9 mouse cellular contexts compared by ENCODE assay signal in the genomic region with DNA sequence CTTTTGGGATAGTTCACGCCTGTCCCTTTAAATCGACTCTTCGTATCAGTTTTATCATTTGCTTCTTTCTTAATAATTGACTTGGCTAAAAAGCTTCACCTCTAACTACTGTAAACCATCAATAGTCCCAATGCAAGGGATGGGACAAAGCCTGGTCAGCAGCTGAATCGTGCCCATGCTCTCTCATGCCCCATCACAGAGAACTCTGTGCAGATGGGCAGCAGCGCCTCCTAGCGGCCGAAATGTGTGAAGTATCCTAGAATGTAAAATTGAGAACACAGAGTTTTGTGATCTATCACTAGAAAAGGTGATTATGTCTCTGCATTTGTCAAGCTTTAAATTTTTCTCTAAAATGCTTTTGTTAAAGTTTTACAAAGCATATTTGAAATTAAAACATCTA.
DNase-seq lines count a peak whose midpoint lies in the region; ATAC-seq and TF ChIP-seq lines count a peak whose summit lies in the region.
"Had no signal": no experiment of that assay in that cellular context is flagged by ENCODE, and none has a peak within 500 bp of the region (broad histone marks: within the 10 kb centered on the region; RNA-seq: fewer than 3 reads in every experiment).

No protein-coding gene starts in this region.

- no peak for TF ChIP-seq POLR2A in ES-Bruce4 (IDR thresholded peaks at IDR 0.05; ENCODE audit: insufficient read depth, low read length)

- H3K36me3 ChIP-seq in ES-Bruce4 (ENCODE audit: control insufficient read depth, insufficient read depth, low read length, poor library complexity, severe bottlenecking), result no peaks in the 10 kb centered on the region
- H3K36me3 ChIP-seq in forebrain, embryonic 12.5 days (replicated peaks), result no peaks in the 10 kb centered on the region
- no peaks in the 10 kb centered on the region for H3K36me3 ChIP-seq in kidney, postnatal 0 days (ENCODE audit: insufficient read depth, low read length)
- no peaks in the 10 kb centered on the region for H3K36me3 ChIP-seq in liver, embryonic 14.5 days (replicated peaks; ENCODE audit: control insufficient read depth, insufficient read depth, low read depth)
- H3K36me3 ChIP-seq: stomach, embryonic 15.5 days had no signal

- no peak for TF ChIP-seq EP300 in ES-Bruce4 (IDR thresholded peaks at IDR 0.05; ENCODE audit: insufficient read depth, low read depth, low read length)
- no peak for TF ChIP-seq EP300 in liver, embryonic 14.5 days (IDR thresholded peaks at IDR 0.05; ENCODE audit: low read depth)

- H3K4me2 ChIP-seq in forebrain, embryonic 12.5 days, result no peak overlapping the region
- no peak overlapping the region for H3K4me2 ChIP-seq in kidney, postnatal 0 days (ENCODE audit: low read length)
- H3K4me2 ChIP-seq in liver, embryonic 14.5 days (ENCODE audit: low read depth), result no peak overlapping the region
- H3K4me2 ChIP-seq: stomach, embryonic 15.5 days had no signal

- no peaks in the 10 kb centered on the region for H3K4me1 ChIP-seq in ES-Bruce4 (ENCODE audit: control insufficient read depth, insufficient read depth, low read length)
- H3K4me1 ChIP-seq in forebrain, embryonic 12.5 days, result no peaks in the 10 kb centered on the region
- 0 out of 2 replicates have a peak, but pooled peaks cover 3% of the 10 kb centered on the region for H3K4me1 ChIP-seq in kidney, postnatal 0 days (replicated peaks; ENCODE audit: insufficient read depth, low read length)
- no peaks in the 10 kb centered on the region for H3K4me1 ChIP-seq in liver, embryonic 14.5 days (replicated peaks; ENCODE audit: control insufficient read depth in 2 of 2, insufficient read depth in 2 of 2, low read length in 1 of 2)
- H3K4me1 ChIP-seq: stomach, embryonic 15.5 days had no signal

- peak; percentile 78 for DNase-seq in 3T3-L1 (ENCODE audit: low read depth, low spot score)
- peak; percentile 46 for DNase-seq in c-Kit-positive CD71-positive TER-119-positive erythroid progenitor cells, embryonic 14.5 days (ENCODE audit: low spot score)
- DNase-seq in kidney, postnatal 0 days (ENCODE audit: low spot score), result peak; percentile 75
- peak in 2 of 3 experiments; percentile 0 to 9 for DNase-seq in liver, embryonic 14.5 days (ENCODE audit: low read depth in 3 of 3, low spot score in 3 of 3)
- DNase-seq in retina, embryonic 14.5 days (ENCODE audit: low spot score), result peak; percentile 81
- DNase-seq in yolk sac, embryonic 10.5 days (ENCODE audit: low spot score), result no peak

- H3K4me3 ChIP-seq in ES-Bruce4 (ENCODE audit: low read depth, low read length), result no peak overlapping the region
- no peak overlapping the region for H3K4me3 ChIP-seq in forebrain, embryonic 12.5 days (replicated peaks)
- no peak overlapping the region for H3K4me3 ChIP-seq in kidney, postnatal 0 days (replicated peaks; ENCODE audit: low read depth, low read length)
- no peak overlapping the region for H3K4me3 ChIP-seq in liver, embryonic 14.5 days (ENCODE audit: insufficient read depth in 1 of 2, low read depth in 2 of 2, low read length in 2 of 2)
- H3K4me3 ChIP-seq: stomach, embryonic 15.5 days had no signal

- H3K27me3 ChIP-seq in ES-Bruce4 (ENCODE audit: control insufficient read depth, insufficient read depth, low read length, poor library complexity, severe bottlenecking), result no peaks in the 10 kb centered on the region
- no peaks in the 10 kb centered on the region for H3K27me3 ChIP-seq in forebrain, embryonic 12.5 days
- H3K27me3 ChIP-seq in kidney, postnatal 0 days (ENCODE audit: insufficient read depth, low read length), result no peaks in the 10 kb centered on the region
- H3K27me3 ChIP-seq in liver, embryonic 14.5 days (ENCODE audit: control insufficient read depth, insufficient read depth, low read length), result no peaks in the 10 kb centered on the region
- H3K27me3 ChIP-seq: stomach, embryonic 15.5 days had no signal

- peak; percentile 77; the same call in 1 of the 2 replicates for ATAC-seq in forebrain, embryonic 12.5 days (ENCODE audit: low FRiP score)
- ATAC-seq in kidney, postnatal 0 days (replicated peaks; ENCODE audit: low FRiP score, low read depth), result no peak
- ATAC-seq in liver, embryonic 14.5 days (ENCODE audit: insufficient read depth), result no peak

- peak; percentile 88 for TF ChIP-seq CTCF in ES-Bruce4 (IDR thresholded peaks at IDR 0.05; ENCODE audit: low read depth, low read length)
- peak; percentile 92 for TF ChIP-seq CTCF in kidney, postnatal 0 days (IDR thresholded peaks at IDR 0.05; ENCODE audit: low read depth)
- peak; percentile 86 for TF ChIP-seq CTCF in liver, embryonic 14.5 days (IDR thresholded peaks at IDR 0.05; ENCODE audit: low read depth)

- no peaks in the 10 kb centered on the region for H3K9me3 ChIP-seq in ES-Bruce4 (replicated peaks; ENCODE audit: control insufficient read depth, insufficient read depth, low read length, poor library complexity, severe bottlenecking)
- H3K9me3 ChIP-seq in forebrain, embryonic 12.5 days, result no peaks in the 10 kb centered on the region
- H3K9me3 ChIP-seq in kidney, postnatal 0 days (replicated peaks; ENCODE audit: low read length), result no peaks in the 10 kb centered on the region
- H3K9me3 ChIP-seq in liver, embryonic 14.5 days (ENCODE audit: control insufficient read depth, low read length), result no peaks in the 10 kb centered on the region
- H3K9me3 ChIP-seq: stomach, embryonic 15.5 days had no signal

- H3K9ac ChIP-seq in ES-Bruce4 (ENCODE audit: low read depth, poor library complexity, severe bottlenecking), result no peak overlapping the region
- H3K9ac ChIP-seq in forebrain, embryonic 12.5 days, result no peak overlapping the region
- no peak overlapping the region for H3K9ac ChIP-seq in kidney, postnatal 0 days (ENCODE audit: low read depth, low read length)
- no peak overlapping the region for H3K9ac ChIP-seq in liver, embryonic 14.5 days (replicated peaks)
- H3K9ac ChIP-seq: stomach, embryonic 15.5 days had no signal

- WGBS in forebrain, embryonic 12.5 days, result 40% methylated on average over 7 of the region's 7 CpGs
- 38% methylated on average over 7 of the region's 7 CpGs for WGBS in kidney, postnatal 0 days
- 37% methylated on average over 7 of the region's 7 CpGs for WGBS in liver, embryonic 14.5 days (ENCODE audit: insufficient replicate concordance)

- H3K27ac ChIP-seq in ES-Bruce4 (ENCODE audit: insufficient read depth, low read length), result no peak overlapping the region
- H3K27ac ChIP-seq in forebrain, embryonic 12.5 days, result no peak overlapping the region
- no peak overlapping the region for H3K27ac ChIP-seq in kidney, postnatal 0 days
- no peak overlapping the region for H3K27ac ChIP-seq in liver, embryonic 14.5 days
- H3K27ac ChIP-seq: stomach, embryonic 15.5 days had no signal
